Mouse (Mus musculus) lung, postnatal 0 days (tissue): Measurements from ENCODE around the gene Nprl2.

Source experiments
- CTCF ChIP-seq: IDR thresholded peaks from 2 replicates; pipeline ENCODE4 v1.5.1; 2016; ENCODE audit warnings: antibody characterized with exemption, mild to moderate bottlenecking
- EP300 ChIP-seq: IDR thresholded peaks from 2 replicates; pipeline ENCODE4 v1.6.1; 2016; ENCODE audit warnings: antibody characterized with exemption, mild to moderate bottlenecking, control low read depth

DNA sequence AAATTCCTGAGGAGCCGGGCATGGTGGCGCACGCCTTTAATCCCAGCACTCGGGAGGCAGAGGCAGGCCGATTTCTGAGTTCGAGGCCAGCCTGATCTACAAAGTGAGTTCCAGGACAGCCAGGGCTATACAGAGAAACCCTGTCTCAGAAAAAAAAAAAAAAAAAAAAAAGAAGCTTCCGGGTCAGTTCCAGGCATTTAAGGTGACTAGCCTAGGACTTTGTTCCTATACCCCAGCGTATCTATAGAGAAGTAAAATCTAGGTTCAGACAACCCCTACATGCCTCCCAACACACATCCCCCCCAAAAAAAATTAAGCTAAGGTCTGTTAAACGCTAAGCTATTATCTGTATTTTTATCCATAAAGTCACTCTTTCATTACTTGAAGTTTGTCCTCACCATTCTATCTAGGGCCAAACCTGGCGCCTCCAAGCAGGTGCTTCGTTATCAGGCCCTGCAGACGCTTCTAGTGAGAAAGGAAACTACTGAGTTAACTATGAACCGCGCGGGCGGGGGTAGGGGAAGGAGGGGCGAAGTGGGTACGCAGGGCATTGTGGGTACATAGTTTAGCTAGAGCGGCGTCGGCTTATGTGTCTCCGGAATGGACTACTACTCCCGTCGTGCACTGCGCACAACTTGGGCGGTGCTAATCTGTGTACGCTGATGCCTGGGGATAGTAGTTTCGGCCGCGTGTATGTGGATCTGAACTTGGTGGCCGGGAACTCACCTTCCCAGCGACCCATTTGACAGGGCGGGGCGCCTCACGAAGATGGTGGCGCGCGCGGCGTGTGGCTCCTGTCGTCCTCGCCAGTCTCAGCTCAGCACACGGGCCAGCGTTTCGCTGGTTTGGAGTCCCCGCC, 45.2 kb downstream of the Nprl2 start, which contains the start of gene Ifrd2:
- TF ChIP-seq CTCF: no peak
- TF ChIP-seq EP300: peak; percentile 61
